Mouse (Mus musculus) liver, embryonic 11.5 days (tissue): ENCODE data around the gene Gm10354. TPM values are rescaled to one million over a fixed set of nuclear protein-coding genes. Genes with fewer than 3 reads are reported as not detected.
"Not testable (repeated sequence)": the region's sequence is repeated elsewhere in the genome, so short reads cannot be mapped to it uniquely, and the experiment has no call there.

Experiments
- ATAC-seq: fragments of 200-750 bp; cut with Nextera tagmentation; replicated peaks from 2 replicates; pipeline ENCODE4 v1.8.0; 2017; ENCODE audit warnings: moderate number of reproducible peaks, mild to moderate bottlenecking, moderate TSS enrichment, moderate library complexity; ENCODE audit not compliant: low FRiP score
- DNase-seq: peaks from one replicate; pipeline ENCODE4 v3.0.0-alpha.2; 2017; ENCODE audit warnings: low spot score
- H3K27ac ChIP-seq: fragments of 300-500 bp; sonication (generic); 2 replicates; pipeline ENCODE4 v1.5.1; 2014; ENCODE audit warnings: mild to moderate bottlenecking, low read depth, low read length, control low read depth
- H3K27me3 ChIP-seq: fragments of 300-500 bp; sonication (generic); replicated peaks from 2 replicates; pipeline ENCODE4 v1.6.1; 2014; ENCODE audit warnings: low read length, mixed read lengths; ENCODE audit not compliant: control insufficient read depth, insufficient read depth
- H3K36me3 ChIP-seq: fragments of 300-500 bp; sonication (generic); 2 replicates; pipeline ENCODE4 v1.6.1; 2014; ENCODE audit warnings: mild to moderate bottlenecking, low read length, moderate library complexity, mixed read lengths; ENCODE audit not compliant: control insufficient read depth, insufficient read depth
- H3K4me1 ChIP-seq: fragments of 300-500 bp; sonication (generic); replicated peaks from 2 replicates; pipeline ENCODE4 v1.6.1; 2014; ENCODE audit warnings: low read length, mixed read lengths; ENCODE audit not compliant: control insufficient read depth, insufficient read depth
- H3K4me2 ChIP-seq: fragments of 300-500 bp; sonication (generic); 2 replicates; pipeline ENCODE4 v1.6.1; 2014; ENCODE audit warnings: mild to moderate bottlenecking, control low read depth, moderate library complexity
- H3K4me3 ChIP-seq: fragments of 300-500 bp; sonication (generic); 2 replicates; pipeline ENCODE4 v1.5.1; 2014; ENCODE audit warnings: low read depth, low read length, control low read depth
- H3K9ac ChIP-seq: fragments of 300-500 bp; sonication (generic); 2 replicates; pipeline ENCODE4 v1.6.1; 2014; ENCODE audit warnings: low read depth, low read length, control low read depth
- H3K9me3 ChIP-seq: fragments of 300-500 bp; sonication (generic); 2 replicates; pipeline ENCODE4 v1.6.1; 2016; ENCODE audit warnings: low read length, inconsistent platforms, mixed read lengths; ENCODE audit not compliant: control insufficient read depth
- WGBS: fragments of 180-500 bp; shearing (Covaris S2); extraction: QIAGEN DNeasy Blood & Tissue Kit; methylation state at CpG from one replicate; pipeline ENCODE4 v1.1.7; 2014; 5-methylcytosine and 5-hydroxymethylcytosine counted together
- polyA plus RNA-seq: library from polyadenylated mRNA; unstranded; fragments of >200 nt; fragmentation: Nextera tagmentation; extraction: Ambion mirVana; gene quantifications from 2 replicates; pipeline ENCODE4 v1.2.1, GENCODE M21; 2014

Gene Gm10354
- polyA plus RNA-seq, 1 experiment from 2014 or later: not detected

DNA sequence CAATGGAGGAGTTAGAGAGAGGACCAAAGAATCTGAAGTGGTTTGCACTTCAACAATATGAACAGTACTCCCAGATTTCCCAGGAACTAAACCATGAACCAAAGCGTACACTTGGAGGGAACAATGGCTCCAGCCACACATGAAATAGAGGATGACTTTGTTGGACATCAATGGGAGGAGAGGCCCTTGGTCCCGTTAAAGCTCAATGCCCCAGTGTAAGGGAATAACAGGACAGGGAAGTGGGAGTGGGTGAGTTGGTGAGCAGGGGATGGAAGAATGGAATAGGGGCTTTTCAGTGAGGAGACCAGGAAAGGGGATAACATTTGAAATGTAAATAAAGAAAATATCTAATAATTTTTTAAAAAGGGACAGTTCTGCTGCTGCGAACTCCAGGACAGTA, 5.9 kb downstream of the Gm10354 start:
- H3K36me3 ChIP-seq, H3K27ac ChIP-seq, H3K4me2 ChIP-seq, DNase-seq, ATAC-seq, H3K4me1 ChIP-seq, H3K4me3 ChIP-seq, H3K9ac ChIP-seq, H3K27me3 ChIP-seq, H3K9me3 ChIP-seq: not testable (repeated sequence)
- 78% methylated on average over 3 of the region's 3 CpGs for WGBS

DNA sequence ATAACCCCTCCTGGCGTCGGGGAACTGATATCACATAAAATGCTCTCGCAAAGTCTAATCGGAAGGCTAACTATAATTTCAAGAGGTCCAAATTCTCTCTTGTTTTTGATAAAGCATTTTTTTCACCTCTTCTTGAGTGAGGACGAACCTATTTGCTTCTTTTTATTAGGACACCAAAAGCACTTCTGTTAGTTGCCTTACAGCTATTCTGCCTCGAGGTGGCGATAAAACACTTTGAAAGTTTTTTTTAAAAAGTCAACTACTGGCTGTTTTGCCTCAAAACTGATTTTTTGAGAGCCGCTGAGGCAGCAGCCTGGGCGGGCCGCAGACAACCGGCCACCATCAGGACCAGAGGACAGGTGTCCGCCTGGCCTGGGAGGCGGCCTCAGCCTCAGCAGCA, 14.9 kb downstream of the Gm10354 start:
- not testable (repeated sequence) for ATAC-seq, H3K27me3 ChIP-seq, H3K27ac ChIP-seq, H3K36me3 ChIP-seq, H3K4me2 ChIP-seq, H3K4me3 ChIP-seq, DNase-seq, H3K9ac ChIP-seq, H3K4me1 ChIP-seq, H3K9me3 ChIP-seq
- WGBS: 73% methylated on average over 13 of the region's 13 CpGs

DNA sequence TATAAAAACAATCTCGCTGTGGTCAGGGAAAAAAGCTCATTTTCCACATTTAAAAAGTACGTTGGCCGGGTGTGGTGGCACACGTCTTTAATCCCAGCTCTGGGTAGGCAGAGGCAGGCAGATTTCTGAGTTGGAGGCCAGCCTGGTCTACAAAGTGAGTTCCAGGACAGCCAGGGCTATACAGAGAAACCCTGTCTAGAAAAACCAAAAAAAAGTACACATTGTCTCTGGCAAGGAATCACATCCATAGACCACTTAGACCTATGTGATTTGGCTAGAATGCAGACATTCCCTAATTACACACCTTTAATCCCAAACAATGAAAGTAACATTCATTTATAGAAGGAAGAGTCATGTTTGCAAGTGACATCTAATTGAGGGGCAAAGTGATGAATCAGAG, 17.2 kb downstream of the Gm10354 start:
- 74% methylated on average over 4 of the region's 4 CpGs for WGBS

DNA sequence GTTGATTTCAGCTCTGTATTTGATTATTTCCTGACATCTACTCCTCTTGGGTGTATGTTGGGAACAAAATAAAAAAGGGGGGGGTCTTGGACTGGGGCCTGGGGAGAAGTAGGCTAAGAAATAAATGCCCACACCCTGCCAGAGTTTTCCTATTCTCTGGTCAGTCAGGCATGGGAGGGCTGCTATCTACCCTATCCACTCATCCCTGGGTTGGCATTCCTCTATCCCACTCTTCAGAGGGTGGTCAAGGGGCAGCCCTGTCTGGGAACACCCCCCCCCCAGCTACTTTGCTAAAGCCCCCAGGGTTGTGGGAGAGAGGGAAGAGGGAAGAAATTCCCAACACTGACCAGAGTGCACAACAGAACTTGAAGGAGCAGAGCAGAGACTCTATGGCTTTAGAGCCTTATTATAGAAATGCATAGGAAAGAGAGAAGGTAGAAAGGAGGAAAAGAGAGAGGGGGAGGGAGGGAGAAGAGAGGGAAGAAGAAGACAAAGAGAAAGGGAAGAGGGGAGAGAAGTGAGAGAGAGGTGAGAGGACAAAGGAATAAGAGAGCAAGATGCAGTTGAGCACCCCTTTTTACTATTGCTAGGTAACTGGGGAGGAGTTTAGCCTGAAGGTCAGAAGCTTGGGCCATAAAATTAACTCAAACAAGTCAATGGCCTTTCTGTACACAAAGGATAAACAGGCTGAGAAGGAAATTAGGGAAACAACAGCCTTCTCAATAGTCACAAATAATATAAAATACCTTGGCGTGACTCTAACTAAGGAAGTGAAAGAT, 22.6 kb downstream of the Gm10354 start:
- H3K27me3 ChIP-seq, DNase-seq, ATAC-seq, H3K4me2 ChIP-seq, H3K9ac ChIP-seq, H3K27ac ChIP-seq, H3K4me3 ChIP-seq, H3K4me1 ChIP-seq, H3K9me3 ChIP-seq, H3K36me3 ChIP-seq: not testable (repeated sequence)
- WGBS: 85% methylated on average over 1 of the region's 1 CpGs

More for the DNA sequence above, 17.2 kb downstream of the Gm10354 start:
- H3K27me3 ChIP-seq, H3K27ac ChIP-seq, H3K4me2 ChIP-seq, H3K4me3 ChIP-seq, DNase-seq, H3K9me3 ChIP-seq, H3K4me1 ChIP-seq, ATAC-seq, H3K36me3 ChIP-seq, H3K9ac ChIP-seq: not testable (repeated sequence)

DNA sequence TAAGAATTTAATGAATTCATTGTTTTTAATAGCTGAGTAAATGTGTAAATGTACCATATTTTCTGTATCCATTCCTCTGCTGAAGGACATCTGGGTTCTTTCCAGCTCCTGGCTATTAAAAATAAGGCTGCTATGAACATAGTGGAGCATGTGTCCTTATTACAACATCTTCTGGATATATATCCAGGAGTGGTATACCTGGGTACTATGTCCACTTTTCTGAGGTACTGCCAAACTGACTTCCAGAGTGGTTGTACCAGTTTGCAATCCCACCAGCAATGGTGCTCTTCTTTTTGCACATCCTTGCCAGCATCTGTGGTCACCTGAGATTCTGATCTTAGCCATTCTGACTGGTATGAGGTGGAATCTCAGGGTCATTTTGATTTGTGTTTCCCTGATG, 25.1 kb downstream of the Gm10354 start:
- not testable (repeated sequence) for H3K27ac ChIP-seq, H3K36me3 ChIP-seq

DNA sequence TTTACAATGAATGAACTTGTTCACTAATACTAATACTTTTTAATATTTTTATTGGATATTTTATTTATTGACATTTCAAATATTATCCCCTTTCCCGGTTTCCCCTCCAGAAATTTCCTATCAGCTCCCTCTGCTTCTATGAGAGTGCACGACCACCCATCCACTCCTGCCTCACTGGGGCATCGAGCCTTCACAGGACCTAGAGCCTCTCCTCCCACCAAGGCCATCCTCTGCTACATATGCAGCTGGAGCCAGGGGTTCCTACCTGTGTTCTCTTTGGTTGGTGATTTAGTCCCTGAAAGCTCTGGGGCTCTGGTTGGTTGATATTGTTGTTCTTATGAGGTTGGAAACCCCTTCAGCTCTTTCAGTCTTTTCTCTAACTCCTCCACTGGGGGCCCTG, 26.0 kb downstream of the Gm10354 start:
- ATAC-seq: not testable (repeated sequence)

More for the DNA sequence above, 25.1 kb downstream of the Gm10354 start:
- not testable (repeated sequence) for DNase-seq, H3K9me3 ChIP-seq, H3K9ac ChIP-seq, H3K27me3 ChIP-seq, H3K4me2 ChIP-seq, H3K4me1 ChIP-seq, H3K4me3 ChIP-seq, ATAC-seq

DNA sequence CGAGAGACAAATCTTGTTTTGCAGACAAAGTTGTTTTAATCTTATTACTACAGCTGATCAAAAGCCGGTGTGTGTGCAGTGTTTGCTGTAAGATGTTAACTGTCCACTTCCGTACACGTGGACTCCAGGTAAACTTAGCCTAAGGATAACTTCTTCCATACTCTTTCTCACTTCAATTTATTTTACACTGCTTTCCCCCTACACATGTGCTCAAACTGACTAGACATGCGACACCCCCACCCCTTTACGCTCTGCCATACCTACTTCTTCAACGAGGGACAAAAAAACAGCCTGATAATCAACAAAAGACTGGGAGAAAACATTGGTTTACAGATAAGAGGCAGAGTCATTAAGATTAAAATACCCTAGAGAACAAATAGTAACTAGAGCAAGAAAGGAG, 26.9 kb downstream of the Gm10354 start:
- H3K9ac ChIP-seq, H3K27me3 ChIP-seq, H3K9me3 ChIP-seq, H3K27ac ChIP-seq, H3K4me3 ChIP-seq, H3K36me3 ChIP-seq, DNase-seq, H3K4me2 ChIP-seq, H3K4me1 ChIP-seq: not testable (repeated sequence)
- 66% methylated on average over 7 of the region's 7 CpGs for WGBS
- ATAC-seq: 0 out of 2 replicates have a peak, but pooled peaks have one; percentile 47

More for the DNA sequence above, 26.0 kb downstream of the Gm10354 start:
- 65% methylated on average over 3 of the region's 3 CpGs for WGBS
- H3K36me3 ChIP-seq, H3K27ac ChIP-seq, H3K4me1 ChIP-seq, H3K27me3 ChIP-seq, H3K9me3 ChIP-seq, H3K4me2 ChIP-seq, DNase-seq, H3K4me3 ChIP-seq, H3K9ac ChIP-seq: not testable (repeated sequence)

DNA sequence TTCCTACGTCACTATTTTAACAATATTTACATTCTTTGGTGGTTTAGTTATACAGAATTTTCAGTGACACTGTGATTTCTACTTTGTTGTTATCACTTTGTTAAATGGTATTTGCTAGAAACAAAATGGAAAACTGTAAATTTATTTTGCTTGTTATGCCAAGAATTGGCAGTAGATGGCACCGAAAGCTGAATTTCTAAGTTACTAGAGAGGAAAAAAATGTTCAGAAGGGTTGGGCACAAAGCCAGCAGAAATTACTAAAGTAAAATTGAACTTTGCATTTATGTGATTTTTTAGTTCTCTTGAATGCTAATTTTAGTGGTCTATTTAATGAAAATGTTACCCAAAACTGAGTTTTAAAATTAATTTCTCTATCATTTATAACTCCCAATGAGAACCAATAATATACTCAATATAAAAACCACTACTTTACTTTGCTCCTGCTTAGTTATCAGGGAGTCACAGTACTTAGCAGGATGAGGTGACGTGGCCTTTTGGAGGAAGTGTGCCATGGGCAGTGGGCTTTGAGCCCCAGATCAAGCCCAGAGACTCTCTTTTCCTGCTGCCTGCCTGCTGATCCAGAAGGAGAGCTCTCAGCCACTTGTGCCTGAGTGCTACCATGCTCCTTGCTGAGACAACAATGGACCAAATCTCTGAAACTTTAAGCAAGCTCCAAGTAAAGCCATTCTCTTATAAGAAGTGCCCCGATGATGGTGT, 31.1 kb downstream of the Gm10354 start:
- not testable (repeated sequence) for DNase-seq
- WGBS: 49% methylated on average over 4 of the region's 4 CpGs

DNA sequence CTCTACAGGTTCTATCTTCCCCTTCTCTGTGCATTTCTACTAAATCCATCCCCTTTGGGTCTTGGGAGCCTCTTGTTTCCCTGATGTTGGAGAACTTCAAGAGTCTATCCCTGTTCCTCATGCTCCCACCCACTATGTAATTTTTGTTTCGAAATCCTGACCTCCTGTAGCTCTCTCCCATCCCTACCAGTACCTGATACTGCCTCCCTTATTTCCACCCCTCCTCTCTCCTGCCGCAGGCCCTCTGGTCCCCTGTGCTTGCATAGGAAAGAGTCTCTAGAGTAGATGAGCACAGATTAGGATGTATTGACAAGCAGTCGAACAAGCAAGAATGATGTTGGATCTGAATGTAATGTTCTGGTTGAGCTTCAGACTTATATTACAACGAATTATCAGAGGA, 33.2 kb downstream of the Gm10354 start:
- ATAC-seq: 0 out of 2 replicates have a peak, but pooled peaks have one; percentile 23
- not testable (repeated sequence) for H3K4me1 ChIP-seq, H3K4me2 ChIP-seq, H3K36me3 ChIP-seq, H3K9ac ChIP-seq, H3K4me3 ChIP-seq, H3K27ac ChIP-seq, DNase-seq, H3K9me3 ChIP-seq, H3K27me3 ChIP-seq
- WGBS: 48% methylated on average over 4 of the region's 4 CpGs

More for the DNA sequence above, 31.1 kb downstream of the Gm10354 start:
- ATAC-seq, H3K9ac ChIP-seq, H3K27ac ChIP-seq, H3K4me3 ChIP-seq, H3K9me3 ChIP-seq, H3K4me1 ChIP-seq, H3K4me2 ChIP-seq, H3K27me3 ChIP-seq, H3K36me3 ChIP-seq: not testable (repeated sequence)
